Mouse (Mus musculus): Measurements from ENCODE around the gene Ect2l. TPM values are rescaled to one million over a fixed set of nuclear protein-coding genes. Genes with fewer than 3 reads are reported as not detected.

Gene Ect2l
- not detected in 4 replicates for total RNA-seq (2023; ENCODE audit: inconsistent age)

DNA sequence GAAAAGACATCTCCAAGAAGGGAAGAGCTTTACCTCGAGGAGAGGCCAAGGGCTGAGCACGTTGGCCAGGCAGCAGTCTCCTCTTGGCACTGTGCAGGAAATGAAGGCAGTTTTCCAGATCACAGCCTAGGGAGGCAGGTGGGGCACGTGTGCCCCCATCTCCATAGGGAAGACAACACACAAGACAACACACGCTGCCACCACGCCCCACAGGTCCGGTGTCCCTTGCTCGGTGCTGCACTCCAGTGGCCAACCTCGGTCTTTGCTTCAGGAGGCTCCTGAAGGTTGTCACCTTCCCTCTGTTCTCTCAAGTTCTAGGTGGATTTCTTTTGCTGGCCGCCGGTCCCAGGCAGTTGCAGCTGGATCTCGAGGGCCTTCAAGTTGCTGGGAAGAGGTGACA lies at the start of gene Ect2l:
Ect2l (minus strand) TSS at position 165 of the 400 bp plus-strand sequence.

DNA sequence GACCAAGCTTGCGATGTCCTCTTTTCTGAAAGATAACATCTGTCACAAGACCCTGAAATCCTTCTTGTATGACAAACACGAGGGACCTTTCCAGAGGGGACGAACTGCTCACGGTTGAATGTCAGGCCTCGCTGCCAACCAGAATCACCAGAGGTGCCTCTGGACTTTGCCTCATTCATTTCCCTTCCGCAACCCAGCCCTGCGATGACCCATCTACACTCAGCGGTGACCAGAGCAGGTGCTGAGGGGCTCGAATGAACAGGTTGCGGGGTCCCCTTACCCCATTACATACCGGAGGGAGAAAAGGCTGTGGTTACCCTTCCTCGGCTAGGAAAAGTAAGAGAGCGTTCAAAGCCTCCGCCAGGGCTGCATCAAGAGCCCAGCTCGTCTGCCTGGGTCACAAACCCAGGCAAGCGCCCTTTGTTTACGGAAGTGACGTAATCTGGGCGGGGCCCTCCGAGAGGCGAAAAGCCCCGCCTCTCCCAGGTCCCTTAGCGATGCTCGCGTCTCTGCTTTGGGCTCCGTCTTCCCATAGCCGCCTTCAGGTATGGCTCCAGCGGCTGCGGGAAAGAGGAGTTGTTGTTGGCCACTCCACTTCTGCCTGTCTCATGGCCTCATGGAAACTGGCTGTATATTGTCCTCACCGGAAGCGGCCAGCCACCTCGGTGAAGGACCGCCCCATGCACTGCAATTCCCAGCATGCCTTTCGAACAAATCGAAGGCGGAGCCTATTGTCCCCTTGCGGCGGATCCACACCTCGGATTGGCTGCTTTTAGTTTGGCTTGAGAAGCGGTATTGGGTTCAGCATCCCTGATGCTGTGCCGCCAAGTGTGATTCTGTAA lies 24.1 kb upstream of the Ect2l start, which contains the start of gene Ccdc28a:
Ccdc28a (minus strand) TSS at position 439 of the 842 bp plus-strand sequence.

Other genes with a start within 250 kb of the Ect2l start
- 72.0 to 86.0 TPM (median 76.0 TPM) in 4 replicates for gene Abracl, start 187.6 kb downstream of the Ect2l start, total RNA-seq (2023; ENCODE audit: inconsistent age)
- 53.5 to 59.8 TPM (median 56.0 TPM) in 4 replicates for gene Reps1, start 155.0 kb downstream of the Ect2l start, total RNA-seq (2023; ENCODE audit: inconsistent age)
- 17.9 to 18.6 TPM (median 18.2 TPM) in 4 replicates for gene Ccdc28a, start 24.1 kb upstream of the Ect2l start, total RNA-seq (2023; ENCODE audit: inconsistent age)
- 0.42 to 0.87 TPM (median 0.75 TPM) in 4 replicates for gene Nhsl1, start 108.1 kb upstream of the Ect2l start, total RNA-seq (2023; ENCODE audit: inconsistent age)

Measured in B cell, adult (primary cell).